ENCODE assay signal across 29 mouse cellular contexts in the genomic region with DNA sequence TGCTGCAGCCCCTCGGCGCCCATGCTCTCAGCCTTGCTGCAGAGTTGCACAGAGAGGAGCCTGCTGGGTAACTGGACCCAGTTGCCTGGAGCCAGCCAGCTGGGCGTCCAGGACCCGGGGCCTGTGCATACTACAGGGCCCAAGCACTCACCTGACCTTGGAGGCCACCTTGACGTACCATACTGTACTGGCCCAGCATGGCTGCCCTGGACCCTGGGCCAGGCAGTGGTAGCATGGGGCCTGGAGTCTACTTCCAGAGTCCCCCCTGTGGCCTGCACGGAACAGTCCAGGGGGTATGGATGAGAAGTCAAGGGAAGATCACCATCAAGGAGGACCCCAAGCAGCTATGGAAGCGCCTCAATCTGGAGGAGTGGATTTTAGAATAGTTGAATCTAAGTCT. TPM values are rescaled to one million over a fixed set of nuclear protein-coding genes. Genes with fewer than 3 reads are reported as not detected.
A peak's percentile ranks its signal among the peaks of the same experiment; 100 is the strongest.
DNase-seq lines count a peak whose midpoint lies in the region; ATAC-seq and TF ChIP-seq lines count a peak whose summit lies in the region.
"Had no signal": no experiment of that assay in that cellular context is flagged by ENCODE, and none has a peak within 500 bp of the region (broad histone marks: within the 10 kb centered on the region; RNA-seq: fewer than 3 reads in every experiment).

No protein-coding gene starts in this region.

- H3K4me3 ChIP-seq in limb, embryonic 12.5 days (replicated peaks): no peak overlapping the region
- H3K4me3 ChIP-seq in limb, embryonic 10.5 days: no peak overlapping the region
- no peak overlapping the region for H3K4me3 ChIP-seq in midbrain, postnatal 0 days (ENCODE audit: low read depth, low read length)
- H3K4me3 ChIP-seq in midbrain, embryonic 15.5 days: no peak overlapping the region
- no peak overlapping the region for H3K4me3 ChIP-seq in embryonic facial prominence, embryonic 10.5 days
- H3K4me3 ChIP-seq: embryonic facial prominence, embryonic 13.5 days; erythroblast, embryonic 14.5 days; heart, embryonic 12.5 days; heart, embryonic 15.5 days; hindbrain, embryonic 10.5 days; hindbrain, embryonic 13.5 days; intestine, embryonic 15.5 days had no signal

- no peak overlapping the region for H3K4me2 ChIP-seq in limb, embryonic 12.5 days
- no peak overlapping the region for H3K4me2 ChIP-seq in midbrain, postnatal 0 days (ENCODE audit: low read depth, low read length, poor library complexity, severe bottlenecking)
- no peak overlapping the region for H3K4me2 ChIP-seq in midbrain, embryonic 15.5 days
- H3K4me2 ChIP-seq: embryonic facial prominence, embryonic 13.5 days; heart, embryonic 12.5 days; heart, embryonic 15.5 days; hindbrain, embryonic 13.5 days; intestine, embryonic 15.5 days had no signal

- H3K27me3 ChIP-seq in limb, embryonic 12.5 days: no peaks in the 10 kb centered on the region
- H3K27me3 ChIP-seq in limb, embryonic 10.5 days (ENCODE audit: low read depth, poor library complexity, severe bottlenecking): no peaks in the 10 kb centered on the region
- no peaks in the 10 kb centered on the region for H3K27me3 ChIP-seq in midbrain, postnatal 0 days (ENCODE audit: insufficient read depth, low read length)
- H3K27me3 ChIP-seq in midbrain, embryonic 15.5 days (replicated peaks): no peaks in the 10 kb centered on the region
- no peaks in the 10 kb centered on the region for H3K27me3 ChIP-seq in embryonic facial prominence, embryonic 10.5 days (replicated peaks; ENCODE audit: low read depth, poor library complexity, severe bottlenecking)
- H3K27me3 ChIP-seq: embryonic facial prominence, embryonic 13.5 days; heart, embryonic 12.5 days; heart, embryonic 15.5 days; hindbrain, embryonic 13.5 days; intestine, embryonic 15.5 days; Patski had no signal

- no peaks in the 10 kb centered on the region for H3K9me3 ChIP-seq in limb, embryonic 12.5 days
- no peaks in the 10 kb centered on the region for H3K9me3 ChIP-seq in limb, embryonic 10.5 days (replicated peaks)
- no peaks in the 10 kb centered on the region for H3K9me3 ChIP-seq in midbrain, postnatal 0 days (ENCODE audit: low read length)
- H3K9me3 ChIP-seq in midbrain, embryonic 15.5 days: no peaks in the 10 kb centered on the region
- H3K9me3 ChIP-seq in embryonic facial prominence, embryonic 10.5 days: no peaks in the 10 kb centered on the region
- H3K9me3 ChIP-seq: embryonic facial prominence, embryonic 13.5 days; G1E; heart, embryonic 15.5 days; hindbrain, embryonic 10.5 days; hindbrain, embryonic 13.5 days; intestine, embryonic 15.5 days had no signal

- H3K27ac ChIP-seq in limb, embryonic 12.5 days: no peak overlapping the region
- no peak overlapping the region for H3K27ac ChIP-seq in limb, embryonic 10.5 days
- H3K27ac ChIP-seq in midbrain, postnatal 0 days (ENCODE audit: low read depth, low read length): no peak overlapping the region
- H3K27ac ChIP-seq in midbrain, embryonic 15.5 days: no peak overlapping the region
- no peak overlapping the region for H3K27ac ChIP-seq in embryonic facial prominence, embryonic 10.5 days (replicated peaks)
- H3K27ac ChIP-seq: embryonic facial prominence, embryonic 13.5 days; heart, embryonic 15.5 days; hindbrain, embryonic 10.5 days; hindbrain, embryonic 13.5 days; intestine, embryonic 15.5 days had no signal

- WGBS in limb, embryonic 12.5 days: 92% methylated on average over 7 of the region's 7 CpGs
- 89% methylated on average over 7 of the region's 7 CpGs for WGBS in limb, embryonic 10.5 days
- 94% methylated on average over 7 of the region's 7 CpGs for WGBS in midbrain, postnatal 0 days
- WGBS in midbrain, embryonic 15.5 days: 90% methylated on average over 7 of the region's 7 CpGs
- WGBS in embryonic facial prominence, embryonic 10.5 days: 90% methylated on average over 7 of the region's 7 CpGs

- H3K36me3 ChIP-seq in limb, embryonic 12.5 days: no peaks in the 10 kb centered on the region
- H3K36me3 ChIP-seq in limb, embryonic 10.5 days: no peaks in the 10 kb centered on the region
- no peaks in the 10 kb centered on the region for H3K36me3 ChIP-seq in midbrain, postnatal 0 days (ENCODE audit: insufficient read depth, low read length)
- H3K36me3 ChIP-seq in midbrain, embryonic 15.5 days (replicated peaks): no peaks in the 10 kb centered on the region
- H3K36me3 ChIP-seq in embryonic facial prominence, embryonic 10.5 days (replicated peaks): no peaks in the 10 kb centered on the region
- H3K36me3 ChIP-seq: embryonic facial prominence, embryonic 13.5 days; G1E; heart, embryonic 12.5 days; heart, embryonic 15.5 days; hindbrain, embryonic 10.5 days; hindbrain, embryonic 13.5 days; intestine, embryonic 15.5 days had no signal

- H3K4me1 ChIP-seq in limb, embryonic 12.5 days (replicated peaks): no peaks in the 10 kb centered on the region
- no peaks in the 10 kb centered on the region for H3K4me1 ChIP-seq in limb, embryonic 10.5 days
- no peaks in the 10 kb centered on the region for H3K4me1 ChIP-seq in midbrain, postnatal 0 days (ENCODE audit: insufficient read depth, low read length)
- H3K4me1 ChIP-seq in midbrain, embryonic 15.5 days: no peaks in the 10 kb centered on the region
- no peaks in the 10 kb centered on the region for H3K4me1 ChIP-seq in embryonic facial prominence, embryonic 10.5 days
- H3K4me1 ChIP-seq: embryonic facial prominence, embryonic 13.5 days; heart, embryonic 12.5 days; heart, embryonic 15.5 days; hindbrain, embryonic 10.5 days; hindbrain, embryonic 13.5 days; intestine, embryonic 15.5 days had no signal

- no peak overlapping the region for H3K9ac ChIP-seq in limb, embryonic 12.5 days (replicated peaks)
- H3K9ac ChIP-seq in midbrain, postnatal 0 days (replicated peaks; ENCODE audit: low read length, poor library complexity, severe bottlenecking): no peak overlapping the region
- H3K9ac ChIP-seq in midbrain, embryonic 15.5 days: no peak overlapping the region
- H3K9ac ChIP-seq: embryonic facial prominence, embryonic 13.5 days; forebrain, postnatal 0 days; heart, embryonic 12.5 days; heart, embryonic 15.5 days; hindbrain, embryonic 13.5 days; intestine, embryonic 15.5 days had no signal

- no peak for DNase-seq in limb, embryonic 10.5 days (ENCODE audit: low spot score)
- no peak for DNase-seq in midbrain, postnatal 0 days (ENCODE audit: low spot score)
- peak; percentile 28 for DNase-seq in ZHBTc4 (ENCODE audit: low read depth, low spot score)
- DNase-seq in embryonic facial prominence, embryonic 10.5 days (ENCODE audit: low spot score): no peak
- DNase-seq: adrenal gland, adult 8-10 months; adrenal gland, postnatal 25 days; cerebellum, adult 2 months; cerebellum, adult 9-11 months; cerebellum, postnatal 25 days; forebrain, postnatal 0 days; gastrocnemius, postnatal 25 days; heart, adult 18-20 months; heart, postnatal 10 days; heart, postnatal 36 days had no signal

- TF ChIP-seq CTCF in midbrain, postnatal 0 days (IDR thresholded peaks at IDR 0.05): no peak

- peak; percentile 76; the same call in 1 of the 2 replicates for ATAC-seq in limb, embryonic 12.5 days (ENCODE audit: insufficient number of reproducible peaks, insufficient read depth, low FRiP score, low TSS enrichment, low read depth)
- 0 out of 2 replicates have a peak, but pooled peaks have one; percentile 20 for ATAC-seq in midbrain, postnatal 0 days (ENCODE audit: low FRiP score)
- no peak for ATAC-seq in midbrain, embryonic 15.5 days (replicated peaks)
- ATAC-seq: forebrain, embryonic 14.5 days; forebrain, postnatal 0 days; hindbrain, embryonic 16.5 days; intestine, embryonic 15.5 days; Patski had no signal

RNA-seq across cellular contexts. Expression of a gene that starts 12.0 kb away (rescaled TPM):
- polyA plus RNA-seq in limb, embryonic 12.5 days (2016; fragmentation: Nextera tagmentation; extraction: Ambion mirVana): not detected in 2 replicates
- not detected in 2 replicates for polyA plus RNA-seq in limb, embryonic 10.5 days (2016; fragmentation: Nextera tagmentation; extraction: Ambion mirVana)
- 0.28 TPM in 1 of 2 replicates, not detected in the other for total RNA-seq in midbrain, postnatal 0 days (2014; rRNA removed)
- polyA plus RNA-seq in midbrain, postnatal 0 days (2015; fragmentation: Nextera tagmentation; extraction: Ambion mirVana): not detected in 2 replicates
- not detected in 2 replicates for polyA plus RNA-seq in midbrain, embryonic 15.5 days (2015; fragmentation: Nextera tagmentation; extraction: Ambion mirVana)
- polyA plus RNA-seq in embryonic facial prominence, embryonic 10.5 days (2016; fragmentation: Nextera tagmentation; extraction: Ambion mirVana): not detected in 2 replicates
- total RNA-seq: forebrain, postnatal 0 days; gastrocnemius, adult 8-10 months; gastrocnemius, postnatal 25 days had no signal
- polyA plus RNA-seq: C2C12; embryonic facial prominence, embryonic 13.5 days; forebrain, postnatal 0 days; G1E; hindbrain, embryonic 10.5 days; Patski had no signal

RNA-seq across cellular contexts. Expression of a gene that starts 57.8 kb away (rescaled TPM):
- polyA plus RNA-seq in limb, embryonic 12.5 days (2016; fragmentation: Nextera tagmentation; extraction: Ambion mirVana): 179 and 190 TPM in 2 replicates
- 149 and 174 TPM in 2 replicates for polyA plus RNA-seq in limb, embryonic 10.5 days (2016; fragmentation: Nextera tagmentation; extraction: Ambion mirVana)
- total RNA-seq in midbrain, postnatal 0 days (2014; rRNA removed): 81.4 and 86.1 TPM in 2 replicates
- 169 and 174 TPM in 2 replicates for polyA plus RNA-seq in midbrain, postnatal 0 days (2015; fragmentation: Nextera tagmentation; extraction: Ambion mirVana)
- polyA plus RNA-seq in midbrain, embryonic 15.5 days (2015; fragmentation: Nextera tagmentation; extraction: Ambion mirVana): 147 and 148 TPM in 2 replicates
- polyA plus RNA-seq in embryonic facial prominence, embryonic 10.5 days (2016; fragmentation: Nextera tagmentation; extraction: Ambion mirVana): 152 and 156 TPM in 2 replicates
